Mouse (Mus musculus) forebrain, embryonic 14.5 days (tissue): ENCODE data around the gene Rab3d. TPM values are rescaled to one million over a fixed set of nuclear protein-coding genes. Genes with fewer than 3 reads are reported as not detected.
"Not testable (repeated sequence)": the region's sequence is repeated elsewhere in the genome, so short reads cannot be mapped to it uniquely, and the experiment has no call there.

ENCODE experiments used
- ATAC-seq: fragments of 200-750 bp; cut with Nextera tagmentation; 2 replicates; pipeline ENCODE4 v1.8.0; 2017; ENCODE audit warnings: mild to moderate bottlenecking, moderate library complexity
- DNase-seq: peaks from one replicate; pipeline ENCODE4 v3.0.0-alpha.2; 2015; ENCODE audit warnings: low spot score
- H3K27ac ChIP-seq: fragments of 300-500 bp; sonication (generic); 2 replicates; pipeline ENCODE4 v1.5.1; 2014; ENCODE audit warnings: low read depth, mild to moderate bottlenecking, control low read depth, low read length, moderate library complexity
- H3K27me3 ChIP-seq: fragments of 300-500 bp; sonication (generic); replicated peaks from 2 replicates; pipeline ENCODE4 v1.6.1; 2014; ENCODE audit warnings: low read length, control low read depth, mixed read lengths; ENCODE audit not compliant: control insufficient read depth, insufficient read depth
- H3K36me3 ChIP-seq: fragments of 300-500 bp; sonication (generic); 2 replicates; pipeline ENCODE4 v1.6.1; 2014; ENCODE audit warnings: low read length, control low read depth; ENCODE audit not compliant: control insufficient read depth, insufficient read depth
- H3K4me1 ChIP-seq: fragments of 300-500 bp; sonication (generic); 2 replicates; pipeline ENCODE4 v1.6.1; 2014; ENCODE audit warnings: antibody characterized with exemption, low read length, control low read depth; ENCODE audit not compliant: control insufficient read depth, insufficient read depth
- H3K4me2 ChIP-seq: fragments of 300-500 bp; sonication (generic); 2 replicates; pipeline ENCODE4 v1.6.1; 2014; ENCODE audit warnings: mild to moderate bottlenecking, control low read depth, low read length
- H3K4me3 ChIP-seq: fragments of 300-500 bp; sonication (generic); 2 replicates; pipeline ENCODE4 v1.5.1; 2014; ENCODE audit warnings: low read depth, low read length, control low read depth
- H3K9ac ChIP-seq: fragments of 300-500 bp; sonication (generic); 2 replicates; pipeline ENCODE4 v1.6.1; 2014; ENCODE audit warnings: mild to moderate bottlenecking, low read length, control low read depth, moderate library complexity
- H3K9me3 ChIP-seq: fragments of 300-500 bp; sonication (generic); replicated peaks from 2 replicates; pipeline ENCODE4 v1.6.1; 2016; ENCODE audit warnings: low read length, control low read depth, mixed read lengths; ENCODE audit not compliant: control insufficient read depth
- WGBS: fragments of 180-500 bp; shearing (Covaris S2); extraction: QIAGEN DNeasy Blood & Tissue Kit; methylation state at CpG from one replicate; pipeline ENCODE4 v1.1.7; 2014; 5-methylcytosine and 5-hydroxymethylcytosine counted together
- polyA plus RNA-seq: library from polyadenylated mRNA; unstranded; fragments of >200 nt; fragmentation: Nextera tagmentation; extraction: Ambion mirVana; gene quantifications from 2 replicates; pipeline ENCODE4 v1.2.1, GENCODE M21; 2014

Rab3d gene
- polyA plus RNA-seq, 1 experiment from 2014 or later: 24.6 TPM

GRCm38 (mm10) chr9:21865673-21866398 is 52.2 kb downstream of the Rab3d start:
- 63% methylated on average over 5 of the region's 5 CpGs for WGBS
- Histone ChIP-seq H3K4me1 (no peaks in the 10 kb centered on the region), H3K36me3 (no peaks in the 10 kb centered on the region), H3K9ac (no peak overlapping the region), H3K27ac (0 out of 2 replicates have a peak overlapping the region, but pooled peaks have one; percentile 9), H3K4me3 (no peak overlapping the region), H3K9me3 (no peaks in the 10 kb centered on the region; the same call in 1 of the 2 replicates), H3K4me2 (no peak overlapping the region), H3K27me3 (0 out of 2 replicates have a peak, but pooled peaks cover 2% of the 10 kb centered on the region)
- no peak for DNase-seq
- ATAC-seq: no peak

- H3K27me3 ChIP-seq: 0 out of 2 replicates have a peak, but pooled peaks cover 2% of the 10 kb centered on the region
- no peak for DNase-seq
Measured at GRCm38 (mm10) chr9:21862181-21862580, 55.8 kb downstream of the Rab3d start.

GRCm38 (mm10) chr9:21860349-21860748 is 57.6 kb downstream of the Rab3d start:
- H3K27me3 ChIP-seq, H3K27ac ChIP-seq, H3K4me1 ChIP-seq, H3K9me3 ChIP-seq, DNase-seq, H3K4me2 ChIP-seq, H3K36me3 ChIP-seq, ATAC-seq, H3K9ac ChIP-seq, H3K4me3 ChIP-seq: not testable (repeated sequence)
- 71% methylated on average over 6 of the region's 6 CpGs for WGBS

More at GRCm38 (mm10) chr9:21862181-21862580, 55.8 kb downstream of the Rab3d start:
- H3K36me3 ChIP-seq: no peaks in the 10 kb centered on the region
- H3K9me3 ChIP-seq: no peaks in the 10 kb centered on the region; the same call in 1 of the 2 replicates
- no peak overlapping the region for H3K27ac ChIP-seq
- WGBS: 83% methylated on average over 1 of the region's 1 CpGs
- no peak overlapping the region for H3K4me2 ChIP-seq
- no peaks in the 10 kb centered on the region for H3K4me1 ChIP-seq
- no peak overlapping the region for H3K4me3 ChIP-seq
- no peak overlapping the region for H3K9ac ChIP-seq
- no peak for ATAC-seq

GRCm38 (mm10) chr9:21859606-21860005 is 58.4 kb downstream of the Rab3d start:
- Histone ChIP-seq H3K4me3 (no peak overlapping the region), H3K4me2 (no peak overlapping the region), H3K27ac (no peak overlapping the region), H3K4me1 (no peaks in the 10 kb centered on the region), H3K9me3 (no peaks in the 10 kb centered on the region; the same call in 1 of the 2 replicates), H3K9ac (no peak overlapping the region), H3K36me3 (no peaks in the 10 kb centered on the region), H3K27me3 (no peaks in the 10 kb centered on the region)
- ATAC-seq (no peak), DNase-seq (no peak)
- 92% methylated on average over 3 of the region's 3 CpGs for WGBS

- Histone ChIP-seq H3K4me1 (no peaks in the 10 kb centered on the region), H3K9ac (no peak overlapping the region), H3K9me3 (no peaks in the 10 kb centered on the region; the same call in 1 of the 2 replicates), H3K27me3 (no peaks in the 10 kb centered on the region), H3K27ac (no peak overlapping the region), H3K4me3 (no peak overlapping the region), H3K4me2 (no peak overlapping the region), H3K36me3 (no peaks in the 10 kb centered on the region)
- 84% methylated on average over 6 of the region's 6 CpGs for WGBS
- DNase-seq (no peak), ATAC-seq (no peak)
Measured at GRCm38 (mm10) chr9:21858084-21858483, 59.9 kb downstream of the Rab3d start.

GRCm38 (mm10) chr9:21857501-21857900 is 60.5 kb downstream of the Rab3d start:
- DNase-seq (no peak), ATAC-seq (no peak)
- WGBS: 77% methylated on average over 2 of the region's 2 CpGs
- H3K36me3 ChIP-seq: no peaks in the 10 kb centered on the region
- H3K4me1 ChIP-seq: no peaks in the 10 kb centered on the region
- no peak overlapping the region for H3K9ac ChIP-seq
- H3K27ac ChIP-seq: no peak overlapping the region
- H3K4me3 ChIP-seq: no peak overlapping the region
- no peaks in the 10 kb centered on the region for H3K27me3 ChIP-seq
- no peaks in the 10 kb centered on the region; the same call in 1 of the 2 replicates for H3K9me3 ChIP-seq
- no peak overlapping the region for H3K4me2 ChIP-seq

Other genes with a start within 250 kb of the Rab3d start
- 5.2 and 6.8 TPM in 2 replicates for gene Ldlr, start 194.7 kb downstream of the Rab3d start, polyA plus RNA-seq
- 53.7 and 64.3 TPM in 2 replicates for gene Spc24, start 157.9 kb downstream of the Rab3d start, polyA plus RNA-seq
- 0.99 and 1.3 TPM in 2 replicates for gene Kank2, start 119.4 kb downstream of the Rab3d start, polyA plus RNA-seq
- 0.26 TPM in 1 of 2 replicates, not detected in the other for gene Angptl8, start 82.7 kb downstream of the Rab3d start, polyA plus RNA-seq
- gene Dock6, start 65.6 kb downstream of the Rab3d start, polyA plus RNA-seq: 6.7 and 10.3 TPM in 2 replicates
- 3.5 and 5.3 TPM in 2 replicates for gene Ccdc159, start 9.3 kb upstream of the Rab3d start, polyA plus RNA-seq
- 49.3 and 66.0 TPM in 2 replicates for gene Tmem205, start 9.4 kb upstream of the Rab3d start, polyA plus RNA-seq
- gene Plppr2, start 18.8 kb upstream of the Rab3d start, polyA plus RNA-seq: 47.3 and 66.7 TPM in 2 replicates
- gene Swsap1, start 37.6 kb upstream of the Rab3d start, polyA plus RNA-seq: 19.8 and 23.6 TPM in 2 replicates
- 1.3 and 2.2 TPM in 2 replicates for gene Epor, start 45.3 kb upstream of the Rab3d start, polyA plus RNA-seq
- 1.3 TPM in 2 replicates for gene Rgl3, start 71.3 kb upstream of the Rab3d start, polyA plus RNA-seq
- 4.5 and 4.8 TPM in 2 replicates for gene Ccdc151, start 84.4 kb upstream of the Rab3d start, polyA plus RNA-seq
- 57.1 and 67.9 TPM in 2 replicates for gene Prkcsh, start 84.6 kb upstream of the Rab3d start, polyA plus RNA-seq
- 88.1 and 107 TPM in 2 replicates for gene Elavl3, start 133.8 kb upstream of the Rab3d start, polyA plus RNA-seq
- not detected in 2 replicates for gene Gm49318, start 153.1 kb upstream of the Rab3d start, polyA plus RNA-seq
- 11.3 and 13.4 TPM in 2 replicates for gene Zfp653, start 153.2 kb upstream of the Rab3d start, polyA plus RNA-seq
- 47.2 and 56.2 TPM in 2 replicates for gene Ecsit, start 167.2 kb upstream of the Rab3d start, polyA plus RNA-seq
- gene Cnn1, start 181.0 kb upstream of the Rab3d start, polyA plus RNA-seq: 0.19 and 0.72 TPM in 2 replicates
- gene Elof1, start 199.0 kb upstream of the Rab3d start, polyA plus RNA-seq: 213 and 240 TPM in 2 replicates
- gene Acp5, start 217.5 kb upstream of the Rab3d start, polyA plus RNA-seq: 0.38 and 0.42 TPM in 2 replicates
- 93.5 and 109 TPM in 2 replicates for gene Pigyl, start 238.7 kb upstream of the Rab3d start, polyA plus RNA-seq